Mouse (Mus musculus) spleen, adult 2 months (tissue): ENCODE results near the gene Clns1a. TPM values are rescaled to one million over a fixed set of nuclear protein-coding genes. Genes with fewer than 3 reads are reported as not detected.

ENCODE experiments used
- DNase-seq, 2 experiments: peaks; one replicate each; pipeline versions ENCODE4 v3.0.0 to v3.0.0-alpha.2; 2012 to 2021; ENCODE audit warnings: low spot score in 2 of 2, low read depth in 1 of 2
- H3K27ac ChIP-seq: fragments of 200-500 bp; 2 replicates; pipeline ENCODE4 v1.5.1; 2012; ENCODE audit warnings: low read length, inconsistent platforms; ENCODE audit not compliant: insufficient read depth
- H3K27me3 ChIP-seq: fragments of 200-500 bp; 2 replicates; pipeline ENCODE4 v1.6.1; 2012; ENCODE audit warnings: mild to moderate bottlenecking, moderate library complexity, low read length, inconsistent platforms; ENCODE audit not compliant: control insufficient read depth, insufficient read depth
- H3K36me3 ChIP-seq: fragments of 200-500 bp; 2 replicates; pipeline ENCODE4 v1.6.1; 2012; ENCODE audit warnings: mild to moderate bottlenecking, low read length, inconsistent platforms; ENCODE audit not compliant: control insufficient read depth, insufficient read depth
- H3K4me1 ChIP-seq: fragments of 200-500 bp; 2 replicates; pipeline ENCODE4 v1.6.1; 2011; ENCODE audit warnings: inconsistent platforms; ENCODE audit not compliant: control insufficient read depth, insufficient read depth, insufficient read length
- H3K4me3 ChIP-seq: fragments of 200-500 bp; 2 replicates; pipeline ENCODE4 v1.5.1; 2011; ENCODE audit warnings: mild to moderate bottlenecking, inconsistent platforms; ENCODE audit not compliant: insufficient read depth, insufficient read length; ENCODE audit errors: extremely low read depth
- CTCF ChIP-seq: fragments of 200-500 bp; IDR thresholded peaks from 2 replicates; pipeline ENCODE4 v1.5.1; 2011; ENCODE audit warnings: mild to moderate bottlenecking, inconsistent platforms; ENCODE audit not compliant: insufficient read depth, insufficient read length, insufficient replicate concordance; ENCODE audit errors: extremely low read depth
- POLR2A ChIP-seq: fragments of 200-500 bp; IDR thresholded peaks from 2 replicates; pipeline ENCODE4 v1.6.1; 2011; ENCODE audit warnings: low read depth, low read length, inconsistent platforms
- WGBS: fragments of 180-500 bp; shearing (Covaris S2); methylation state at CpG from one replicate; pipeline ENCODE4 v1.1.7; 2018; 5-methylcytosine and 5-hydroxymethylcytosine counted together
- polyA plus RNA-seq: library from polyadenylated mRNA; depleted of rRNA; stranded (reverse); fragments of >200 nt; gene quantifications from 2 replicates; pipeline ENCODE4 v1.2.3, GENCODE M21; 2012

Clns1a gene
- polyA plus RNA-seq, 1 experiment, result 18.4 TPM

GRCm38 (mm10) chr7:97747176-97747707 lies 50.8 kb downstream of the Clns1a start:
- peaks cover 5% of the 10 kb centered on the region; the same call in 1 of the 2 replicates for H3K4me1 ChIP-seq
- no peak for TF ChIP-seq POLR2A
- TF ChIP-seq CTCF, result no peak
- H3K27me3 ChIP-seq, result no peaks in the 10 kb centered on the region
- 82% methylated on average over 4 of the region's 4 CpGs for WGBS
- H3K4me3 ChIP-seq, result no peak overlapping the region
- DNase-seq, result no peak
- no peaks in the 10 kb centered on the region for H3K36me3 ChIP-seq
- H3K27ac ChIP-seq, result no peak overlapping the region

- DNase-seq, result peak; percentile 44 to 76
- WGBS, result 22% methylated on average over 28 of the region's 28 CpGs
- peak overlapping the region; percentile 48; the same call in 1 of the 2 replicates for H3K27ac ChIP-seq
These were observed 51.5 kb downstream of the Clns1a start for GRCm38 (mm10) chr7:97747787-97748497.

GRCm38 (mm10) chr7:97748527-97749206 lies 52.2 kb downstream of the Clns1a start:
- 5% methylated on average over 10 of the region's 10 CpGs for WGBS
- peak; percentile 30 to 41 for DNase-seq
- Histone ChIP-seq H3K4me1 (peaks cover 5% of the 10 kb centered on the region; the same call in 1 of the 2 replicates), H3K36me3 (no peaks in the 10 kb centered on the region), H3K27me3 (no peaks in the 10 kb centered on the region), H3K4me3 (peak overlapping the region; percentile 63), H3K27ac (peak overlapping the region; percentile 85)
- TF ChIP-seq CTCF (no peak), POLR2A (no peak)

More at GRCm38 (mm10) chr7:97747787-97748497, 51.5 kb downstream of the Clns1a start:
- peaks cover 5% of the 10 kb centered on the region; the same call in 1 of the 2 replicates for H3K4me1 ChIP-seq
- TF ChIP-seq CTCF (peak; percentile 88), POLR2A (no peak)
- no peaks in the 10 kb centered on the region for H3K27me3 ChIP-seq
- no peaks in the 10 kb centered on the region for H3K36me3 ChIP-seq
- peak overlapping the region; percentile 53 for H3K4me3 ChIP-seq

GRCm38 (mm10) chr7:97749207-97750190 lies 53.1 kb downstream of the Clns1a start:
- Histone ChIP-seq H3K4me1 (peaks cover 5% of the 10 kb centered on the region; the same call in 1 of the 2 replicates), H3K36me3 (no peaks in the 10 kb centered on the region), H3K4me3 (peak overlapping the region; percentile 63), H3K27me3 (no peaks in the 10 kb centered on the region), H3K27ac (peak overlapping the region; percentile 85)
- WGBS, result 3% methylated on average over 19 of the region's 19 CpGs
- TF ChIP-seq POLR2A, result no peak; the same call in 1 of the 2 replicates
- TF ChIP-seq CTCF, result no peak
- DNase-seq, result peak; percentile 11 to 32

GRCm38 (mm10) chr7:97756967-97757881 lies 60.8 kb downstream of the Clns1a start:
- no peaks in the 10 kb centered on the region for H3K36me3 ChIP-seq
- H3K27me3 ChIP-seq, result no peaks in the 10 kb centered on the region
- no peak overlapping the region for H3K4me3 ChIP-seq
- 88% methylated on average over 18 of the region's 18 CpGs for WGBS
- no peak for DNase-seq
- TF ChIP-seq CTCF, result no peak
- no peak for TF ChIP-seq POLR2A
- H3K27ac ChIP-seq, result no peak overlapping the region
- H3K4me1 ChIP-seq, result no peaks in the 10 kb centered on the region
